Mouse (Mus musculus): Measurements from ENCODE around the gene Rnf220.

Rnf220 gene

GRCm38 (mm10) chr4:117234166-117234741 lies 262.6 kb downstream of the Rnf220 start:
- DNase-seq (ENCODE audit: extremely low spot score, low read depth, low spot score) = no peak

DNA sequence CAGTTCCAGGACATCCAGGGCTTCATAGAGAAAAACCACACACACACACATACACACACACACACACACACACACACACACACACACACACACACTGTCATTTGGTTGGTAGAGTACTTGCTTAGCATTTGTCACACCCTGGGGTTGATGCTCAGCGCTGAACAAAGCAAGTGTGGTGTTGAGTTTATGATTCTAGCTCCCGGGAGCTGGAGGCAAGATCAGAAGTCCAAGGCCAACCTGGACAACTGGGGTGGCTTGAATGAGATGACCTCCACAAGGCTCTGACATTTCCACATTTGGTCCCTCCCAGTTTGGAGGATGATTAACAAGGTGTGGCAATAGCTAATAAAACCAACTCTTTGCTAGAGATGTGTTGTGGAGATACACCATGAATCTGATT lies 265.6 kb downstream of the Rnf220 start:
- DNase-seq (ENCODE audit: extremely low spot score, low read depth, low spot score) = no peak

DNA sequence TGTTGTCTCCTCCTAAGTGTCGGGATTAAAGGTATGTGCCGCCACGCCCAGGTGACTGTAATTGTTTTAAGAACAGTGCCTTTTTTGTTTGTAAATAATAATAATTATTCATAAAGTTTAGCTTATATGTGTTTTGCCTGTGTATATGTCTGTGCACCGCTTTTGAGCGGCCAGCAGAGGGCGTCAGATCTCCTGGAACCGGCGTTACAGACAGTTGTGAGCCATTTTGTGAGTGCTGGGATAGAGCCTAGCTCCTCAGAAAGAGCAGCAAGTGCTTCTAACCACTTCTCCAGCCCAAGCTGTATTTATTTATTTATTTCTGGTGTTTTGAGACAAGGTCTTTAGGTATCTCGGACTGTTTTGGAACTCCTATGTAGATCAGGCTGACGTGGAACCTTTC lies 266.5 kb downstream of the Rnf220 start:
- no peak for DNase-seq (ENCODE audit: extremely low spot score, low read depth, low spot score)

GRCm38 (mm10) chr4:117229590-117229989 lies 267.3 kb downstream of the Rnf220 start:
- no peak for DNase-seq (ENCODE audit: extremely low spot score, low read depth, low spot score)

DNA sequence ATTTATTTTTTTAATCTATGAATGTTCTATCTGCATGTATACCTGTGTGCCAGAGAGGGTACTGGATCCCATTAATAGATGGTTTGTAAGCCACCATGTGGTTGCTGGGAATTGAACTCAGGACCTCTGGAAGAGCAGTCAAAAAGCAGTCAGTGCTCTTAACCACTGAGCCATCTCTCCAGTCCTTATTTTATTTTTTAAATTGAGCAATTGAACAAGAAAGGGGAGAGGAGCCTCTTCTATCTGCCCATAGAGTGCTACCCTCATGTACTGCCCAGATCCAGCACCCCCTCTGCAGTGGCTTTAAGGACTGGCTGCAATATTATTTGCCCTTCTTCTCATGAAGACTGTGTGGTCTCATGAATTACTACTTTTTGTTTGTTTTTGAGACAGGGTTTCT lies 271.6 kb downstream of the Rnf220 start:
- no peak for DNase-seq (ENCODE audit: extremely low spot score, low read depth, low spot score)

GRCm38 (mm10) chr4:117224122-117224521 lies 272.7 kb downstream of the Rnf220 start:
- DNase-seq (ENCODE audit: extremely low spot score, low read depth, low spot score) = no peak

- DNase-seq (ENCODE audit: extremely low spot score, low read depth, low spot score) = no peak
These were observed 273.9 kb downstream of the Rnf220 start for GRCm38 (mm10) chr4:117223001-117223400.

DNA sequence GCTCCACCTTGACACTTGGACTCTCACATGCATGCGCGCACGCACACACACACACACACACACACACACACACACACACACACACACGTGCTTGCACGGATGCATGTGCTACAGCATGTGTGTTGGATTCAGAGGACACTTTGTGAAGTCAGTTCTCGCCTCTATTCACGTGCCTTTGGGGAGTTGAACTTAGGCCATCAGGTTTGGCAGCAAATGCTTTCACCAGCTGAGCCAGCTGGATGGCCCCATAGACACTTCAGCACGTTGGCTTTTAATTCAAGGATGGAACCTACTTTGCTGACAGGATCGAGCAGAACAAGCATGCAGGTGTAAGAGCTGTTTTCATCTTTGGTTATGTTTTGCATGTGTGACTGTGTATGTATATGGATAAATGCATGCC lies 275.0 kb downstream of the Rnf220 start:
- no peak for DNase-seq (ENCODE audit: extremely low spot score, low read depth, low spot score)
